Mouse (Mus musculus): ENCODE results near the gene Gm28557. TPM values are rescaled to one million over a fixed set of nuclear protein-coding genes. Genes with fewer than 3 reads are reported as not detected.
"Not testable (repeated sequence)": the region's sequence is repeated elsewhere in the genome, so short reads cannot be mapped to it uniquely, and the experiment has no call there.

Gene Gm28557
- 1.2 and 2.3 TPM in 2 replicates for polyA plus RNA-seq (2014; fragmentation: Nextera tagmentation; extraction: Ambion mirVana)

GRCm38 (mm10) chr13:67108194-67108820 lies at the start of gene Gm28557:
Gm28557 (minus strand) TSS chr13:67108604.
- peak; percentile 98 for ATAC-seq (ENCODE audit: low read depth)
- WGBS: under 1% methylated on average over 17 of the region's 17 CpGs

DNA sequence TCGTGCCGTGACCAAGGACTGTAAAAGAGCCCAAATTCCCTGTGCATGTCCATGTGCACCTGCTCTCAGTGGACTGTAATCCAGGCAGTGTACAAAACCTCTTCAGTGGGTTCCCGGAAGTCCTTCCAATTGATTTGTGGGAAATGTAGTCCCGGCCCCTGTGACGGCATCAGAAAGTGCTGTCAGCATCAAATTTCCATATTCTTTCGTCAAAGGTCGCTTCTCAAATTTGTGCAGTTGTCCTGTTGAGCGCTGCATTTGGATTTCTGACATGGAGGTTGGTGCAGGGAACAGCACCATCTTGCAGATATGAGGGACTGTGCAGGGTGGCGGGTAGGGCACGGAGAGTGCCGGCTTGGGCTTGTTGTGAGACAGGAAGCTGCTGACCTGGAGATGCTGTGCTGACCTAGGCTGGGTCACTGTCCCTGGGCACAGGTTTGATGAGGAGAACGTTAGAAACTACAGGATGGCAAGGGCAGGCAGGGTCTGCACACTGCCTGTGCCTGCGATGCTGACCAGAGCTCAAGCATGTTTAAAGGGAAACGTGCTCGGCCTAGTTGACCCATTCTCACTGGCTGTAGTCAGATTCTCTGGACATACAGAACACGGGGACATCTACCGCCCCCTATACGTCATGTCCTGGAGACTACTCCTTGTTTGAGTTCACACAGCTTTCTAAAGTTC lies 19.8 kb upstream of the Gm28557 start:
- Histone ChIP-seq H3K9ac (replicated peaks; ENCODE audit: low read depth, low read length) (peak overlapping the region; percentile 76), H3K27ac (ENCODE audit: low read depth, low read length) (peak overlapping the region; percentile 78), H3K4me3 (ENCODE audit: low read depth, low read length) (peak overlapping the region; percentile 72), H3K9me3 (ENCODE audit: control insufficient read depth, low read length) (no peaks in the 10 kb centered on the region), H3K27me3 (ENCODE audit: control insufficient read depth, insufficient read depth, low read length) (no peaks in the 10 kb centered on the region), H3K36me3 (ENCODE audit: control insufficient read depth, insufficient read depth, low read length) (no peaks in the 10 kb centered on the region), H3K4me2 (ENCODE audit: low read depth, low read length) (peak overlapping the region; percentile 81), H3K4me1 (ENCODE audit: control insufficient read depth, insufficient read depth, low read length) (no peaks in the 10 kb centered on the region; the same call in 1 of the 2 replicates)
- 1% methylated on average over 18 of the region's 18 CpGs for WGBS
- peak; percentile 98 for ATAC-seq (ENCODE audit: low read depth)

More at GRCm38 (mm10) chr13:67108194-67108820, at the start of gene Gm28557:
- peak within 1 kb of the TSS; percentile 60 for H3K4me3 ChIP-seq (ENCODE audit: low read depth, low read length)
- no peaks in the 10 kb centered on the region for H3K36me3 ChIP-seq (ENCODE audit: control insufficient read depth, insufficient read depth, low read length)
- peak within 1 kb of the TSS; percentile 58 for H3K9ac ChIP-seq (replicated peaks; ENCODE audit: low read depth, low read length)
- H3K27ac ChIP-seq (ENCODE audit: low read depth, low read length): peak within 1 kb of the TSS; percentile 52
- H3K4me1 ChIP-seq (ENCODE audit: control insufficient read depth, insufficient read depth, low read length): 0 out of 2 replicates have a peak, but pooled peaks cover 4% of the 10 kb centered on the region
- H3K4me2 ChIP-seq (ENCODE audit: low read depth, low read length): peak within 1 kb of the TSS; percentile 67
- no peaks in the 10 kb centered on the region; the same call in 1 of the 2 replicates for H3K9me3 ChIP-seq (ENCODE audit: control insufficient read depth, low read length)
- no peaks in the 10 kb centered on the region for H3K27me3 ChIP-seq (ENCODE audit: control insufficient read depth, insufficient read depth, low read length)

DNA sequence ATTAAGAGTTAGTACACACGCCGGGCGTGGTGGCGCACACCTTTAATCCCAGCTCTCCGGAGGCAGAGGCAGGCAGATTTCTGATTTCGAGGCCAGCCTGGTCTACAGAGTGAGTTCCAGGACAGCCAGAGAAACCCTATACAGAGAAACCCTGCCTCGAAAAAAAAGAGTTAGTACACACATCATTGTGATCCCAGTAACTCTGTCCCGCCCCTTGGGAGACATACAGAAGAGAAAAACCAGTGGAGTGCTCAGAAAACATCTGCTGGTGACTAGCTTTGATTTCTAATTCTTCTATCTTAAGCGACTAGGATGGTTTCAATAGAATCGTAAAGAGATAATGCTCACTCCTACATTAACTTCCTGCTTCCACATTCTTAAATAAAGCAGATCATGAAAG lies 19.1 kb upstream of the Gm28557 start:
- not testable (repeated sequence) for H3K9ac ChIP-seq (replicated peaks; ENCODE audit: low read depth, low read length); H3K27me3 ChIP-seq (ENCODE audit: control insufficient read depth, insufficient read depth, low read length); H3K36me3 ChIP-seq (ENCODE audit: control insufficient read depth, insufficient read depth, low read length); H3K9me3 ChIP-seq (ENCODE audit: control insufficient read depth, low read length); H3K4me1 ChIP-seq (ENCODE audit: control insufficient read depth, insufficient read depth, low read length)
- peak overlapping the region; percentile 78; the same call in 1 of the 2 replicates for H3K27ac ChIP-seq (ENCODE audit: low read depth, low read length)
- peak overlapping the region; percentile 81 for H3K4me2 ChIP-seq (ENCODE audit: low read depth, low read length)
- 0 out of 2 replicates have a peak, but pooled peaks have one; percentile 35 for ATAC-seq (ENCODE audit: low read depth)
- 74% methylated on average over 10 of the region's 10 CpGs for WGBS
- peak overlapping the region; percentile 72; the same call in 1 of the 2 replicates for H3K4me3 ChIP-seq (ENCODE audit: low read depth, low read length)

DNA sequence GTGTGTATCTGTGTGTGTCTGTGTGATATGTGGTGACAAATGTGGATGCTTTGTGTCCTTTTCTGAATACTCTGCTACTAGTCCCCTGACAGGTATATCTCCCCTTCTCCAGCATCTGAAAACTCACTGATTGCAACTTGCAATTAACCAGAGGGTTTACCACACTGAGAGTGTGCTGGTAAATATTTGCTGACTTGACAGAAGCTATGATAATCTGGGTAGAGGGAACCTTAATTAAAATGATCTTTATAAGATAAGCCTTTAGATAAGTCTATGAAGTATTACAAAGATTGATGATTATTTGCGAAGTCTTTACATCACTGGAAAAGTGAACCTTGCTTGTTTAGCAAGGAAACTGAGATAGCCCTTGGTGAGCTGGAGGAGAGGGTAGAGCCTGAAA lies 16.1 kb upstream of the Gm28557 start:
- no peaks in the 10 kb centered on the region for H3K27me3 ChIP-seq (ENCODE audit: control insufficient read depth, insufficient read depth, low read length)
- ATAC-seq (ENCODE audit: low read depth): no peak
- no peaks in the 10 kb centered on the region; the same call in 1 of the 2 replicates for H3K4me1 ChIP-seq (ENCODE audit: control insufficient read depth, insufficient read depth, low read length)
- no peak overlapping the region for H3K4me2 ChIP-seq (ENCODE audit: low read depth, low read length)
- no peak overlapping the region for H3K4me3 ChIP-seq (ENCODE audit: low read depth, low read length)
- no peaks in the 10 kb centered on the region for H3K9me3 ChIP-seq (ENCODE audit: control insufficient read depth, low read length)
- no peaks in the 10 kb centered on the region for H3K36me3 ChIP-seq (ENCODE audit: control insufficient read depth, insufficient read depth, low read length)
- no peak overlapping the region for H3K27ac ChIP-seq (ENCODE audit: low read depth, low read length)
- 90% methylated on average over 1 of the region's 1 CpGs for WGBS
- H3K9ac ChIP-seq (replicated peaks; ENCODE audit: low read depth, low read length): no peak overlapping the region

DNA sequence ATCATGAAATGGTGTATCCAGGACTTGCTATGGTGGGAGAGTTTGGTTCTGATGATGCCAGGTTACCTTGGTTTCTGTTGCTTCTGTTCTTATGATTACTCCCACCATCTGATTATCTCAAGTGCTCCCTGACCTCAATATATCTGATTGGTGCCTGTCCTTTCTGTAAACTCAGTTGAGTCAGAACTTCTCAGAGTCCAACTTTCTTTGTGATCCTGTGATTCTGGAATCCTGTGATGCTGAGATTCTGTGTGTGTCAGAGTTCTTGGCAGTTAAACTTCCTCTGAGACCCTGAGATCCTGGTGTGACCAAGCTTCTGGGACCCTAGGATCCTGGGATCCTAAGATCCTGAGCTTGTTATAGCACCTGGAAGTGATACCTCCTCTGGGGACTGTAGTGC lies 13.0 kb upstream of the Gm28557 start, which contains the start of gene Zfp759:
Gene Zfp759, plus strand, starts transcription at position 301 of the 400 bp plus-strand sequence.
- not testable (repeated sequence) for H3K4me1 ChIP-seq (ENCODE audit: control insufficient read depth, insufficient read depth, low read length); H3K4me2 ChIP-seq (ENCODE audit: low read depth, low read length); H3K36me3 ChIP-seq (ENCODE audit: control insufficient read depth, insufficient read depth, low read length); ATAC-seq (ENCODE audit: low read depth); H3K4me3 ChIP-seq (ENCODE audit: low read depth, low read length); H3K27ac ChIP-seq (ENCODE audit: low read depth, low read length); H3K27me3 ChIP-seq (ENCODE audit: control insufficient read depth, insufficient read depth, low read length); H3K9ac ChIP-seq (replicated peaks; ENCODE audit: low read depth, low read length); H3K9me3 ChIP-seq (ENCODE audit: control insufficient read depth, low read length)

GRCm38 (mm10) chr13:67116163-67116562 lies 7.8 kb upstream of the Gm28557 start, which contains the start of gene Rslcan18:
Rslcan18 (minus strand) TSS chr13:67116263.
- H3K36me3 ChIP-seq (ENCODE audit: control insufficient read depth, insufficient read depth, low read length); H3K9ac ChIP-seq (replicated peaks; ENCODE audit: low read depth, low read length); H3K9me3 ChIP-seq (ENCODE audit: control insufficient read depth, low read length); H3K4me2 ChIP-seq (ENCODE audit: low read depth, low read length); H3K27me3 ChIP-seq (ENCODE audit: control insufficient read depth, insufficient read depth, low read length); H3K4me1 ChIP-seq (ENCODE audit: control insufficient read depth, insufficient read depth, low read length); H3K27ac ChIP-seq (ENCODE audit: low read depth, low read length); H3K4me3 ChIP-seq (ENCODE audit: low read depth, low read length); ATAC-seq (ENCODE audit: low read depth): not testable (repeated sequence)
- WGBS: 92% methylated on average over 8 of the region's 8 CpGs

- no peak overlapping the region for H3K4me3 ChIP-seq (ENCODE audit: low read depth, low read length)
- H3K9ac ChIP-seq (replicated peaks; ENCODE audit: low read depth, low read length): no peak overlapping the region
- no peak overlapping the region for H3K4me2 ChIP-seq (ENCODE audit: low read depth, low read length)
- H3K27me3 ChIP-seq (ENCODE audit: control insufficient read depth, insufficient read depth, low read length): no peaks in the 10 kb centered on the region
- no peaks in the 10 kb centered on the region for H3K9me3 ChIP-seq (ENCODE audit: control insufficient read depth, low read length)
- no peak overlapping the region for H3K27ac ChIP-seq (ENCODE audit: low read depth, low read length)
- ATAC-seq (ENCODE audit: low read depth): no peak
- 100% methylated on average over 2 of the region's 2 CpGs for WGBS
- no peaks in the 10 kb centered on the region for H3K4me1 ChIP-seq (ENCODE audit: control insufficient read depth, insufficient read depth, low read length)
- H3K36me3 ChIP-seq (ENCODE audit: control insufficient read depth, insufficient read depth, low read length): no peaks in the 10 kb centered on the region
These were observed 4.9 kb upstream of the Gm28557 start for GRCm38 (mm10) chr13:67113287-67113686.

GRCm38 (mm10) chr13:67112096-67112495 lies 3.7 kb upstream of the Gm28557 start:
- no peaks in the 10 kb centered on the region for H3K27me3 ChIP-seq (ENCODE audit: control insufficient read depth, insufficient read depth, low read length)
- 0 out of 2 replicates have a peak, but pooled peaks cover 4% of the 10 kb centered on the region for H3K4me1 ChIP-seq (ENCODE audit: control insufficient read depth, insufficient read depth, low read length)
- H3K4me2 ChIP-seq (ENCODE audit: low read depth, low read length): no peak overlapping the region
- no peak for ATAC-seq (ENCODE audit: low read depth)
- no peak overlapping the region for H3K27ac ChIP-seq (ENCODE audit: low read depth, low read length)
- no peaks in the 10 kb centered on the region for H3K9me3 ChIP-seq (ENCODE audit: control insufficient read depth, low read length)
- WGBS: 82% methylated on average over 12 of the region's 12 CpGs
- no peak overlapping the region for H3K4me3 ChIP-seq (ENCODE audit: low read depth, low read length)
- H3K9ac ChIP-seq (replicated peaks; ENCODE audit: low read depth, low read length): no peak overlapping the region
- H3K36me3 ChIP-seq (ENCODE audit: control insufficient read depth, insufficient read depth, low read length): no peaks in the 10 kb centered on the region

GRCm38 (mm10) chr13:67108821-67109206 lies 410 bp upstream of the Gm28557 start:
- peak overlapping the region; percentile 60 for H3K4me3 ChIP-seq (ENCODE audit: low read depth, low read length)
- H3K27ac ChIP-seq (ENCODE audit: low read depth, low read length): peak overlapping the region; percentile 12; the same call in 1 of the 2 replicates
- ATAC-seq (ENCODE audit: low read depth): peak; percentile 80
- no peak overlapping the region for H3K9ac ChIP-seq (replicated peaks; ENCODE audit: low read depth, low read length)
- H3K4me1 ChIP-seq (ENCODE audit: control insufficient read depth, insufficient read depth, low read length): 0 out of 2 replicates have a peak, but pooled peaks cover 4% of the 10 kb centered on the region
- peak overlapping the region; percentile 67 for H3K4me2 ChIP-seq (ENCODE audit: low read depth, low read length)
- H3K27me3 ChIP-seq (ENCODE audit: control insufficient read depth, insufficient read depth, low read length): no peaks in the 10 kb centered on the region
- WGBS: 4% methylated on average over 9 of the region's 9 CpGs
- H3K9me3 ChIP-seq (ENCODE audit: control insufficient read depth, low read length): no peaks in the 10 kb centered on the region; the same call in 1 of the 2 replicates
- H3K36me3 ChIP-seq (ENCODE audit: control insufficient read depth, insufficient read depth, low read length): no peaks in the 10 kb centered on the region
